Comparison of ENCODE assay signal across 8 mouse cellular contexts in the genomic region with DNA sequence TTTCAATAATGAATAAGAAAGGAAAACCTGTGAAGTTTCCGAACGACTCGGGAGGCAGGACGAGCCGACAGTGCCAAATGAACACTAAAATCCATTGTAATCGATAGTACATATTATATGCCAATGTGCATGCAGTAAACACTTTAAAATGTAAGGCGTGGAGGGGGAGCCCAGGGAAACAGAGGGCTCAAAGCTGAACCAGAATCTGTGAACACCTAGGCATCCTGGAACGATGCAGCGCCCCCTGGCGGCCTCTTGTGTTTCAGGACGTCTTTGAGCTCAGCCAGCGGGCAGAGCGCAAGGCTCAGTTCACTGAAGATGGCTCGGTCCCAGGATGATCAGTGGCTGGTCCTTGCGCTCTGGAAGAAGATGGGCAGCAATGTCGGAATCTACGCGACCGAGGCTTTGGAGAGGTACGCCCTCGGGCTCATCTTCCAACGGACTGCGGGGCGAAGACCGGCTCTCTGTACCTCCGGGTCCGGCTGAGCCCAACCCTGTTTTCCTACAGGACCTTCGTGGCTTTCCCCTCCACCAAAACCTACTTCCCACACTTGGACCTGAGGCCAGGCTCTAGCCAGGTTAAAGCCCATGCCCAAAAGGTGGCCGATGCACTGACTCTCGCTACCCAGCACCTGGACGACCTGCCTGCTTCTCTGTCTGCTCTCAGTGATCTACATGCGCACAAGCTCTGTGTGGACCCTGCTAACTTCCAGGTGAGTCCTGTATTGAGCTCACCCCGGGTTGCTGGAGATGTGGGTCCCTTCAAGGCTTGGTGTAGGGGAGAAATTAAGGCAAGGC. TPM values are rescaled to one million over a fixed set of nuclear protein-coding genes. Genes with fewer than 3 reads are reported as not detected.
DNase-seq lines count a peak whose midpoint lies in the region; ATAC-seq and TF ChIP-seq lines count a peak whose summit lies in the region.
"Not testable (repeated sequence)": the region's sequence is repeated elsewhere in the genome, so short reads cannot be mapped to it uniquely, and the experiment has no call there.

TSS of gene Hbq1b (plus strand) at position 271 of the 798 bp plus-strand sequence.

- H3K36me3 ChIP-seq in hindbrain, embryonic 15.5 days = not testable (repeated sequence)

- WGBS in hindbrain, embryonic 15.5 days = 22% methylated on average over 30 of the region's 33 CpGs

- CTCF ChIA-PET in Patski (lab: Charles Lee) = interaction anchor here (1.1 kb wide), 1 partner anchor 34 kb away, joined by 4 read pairs; no protein-coding TSS in a partner anchor

- H3K4me3 ChIP-seq in hindbrain, embryonic 15.5 days = peak within 1 kb of the TSS; percentile 33

- POLR2A ChIA-PET in Patski (lab: Charles Lee) = not testable (repeated sequence)

- ATAC-seq in Patski = peak; percentile 78
- peak; percentile 77 for ATAC-seq in hindbrain, embryonic 15.5 days (ENCODE audit: low FRiP score, low read depth)

- TF ChIP-seq CTCF in Patski (IDR thresholded peaks at IDR 0.05) = peak; percentile 73

- H3K4me2 ChIP-seq in hindbrain, embryonic 15.5 days = peak within 1 kb of the TSS; percentile 59

- in situ Hi-C loops in Patski (cut with MboI; ENCODE audit: low pct_unique_long_range_greater_than_20kb) = loop anchor here (5.0 kb wide), 1 partner anchor 105 kb away; no protein-coding TSS in a partner anchor

- H3K4me1 ChIP-seq in hindbrain, embryonic 15.5 days (replicated peaks) = not testable (repeated sequence)

- peaks cover 13% of the 10 kb centered on the region for H3K27me3 ChIP-seq in Patski
- not testable (repeated sequence) for H3K27me3 ChIP-seq in hindbrain, embryonic 15.5 days

- not testable (repeated sequence) for H3K27ac ChIP-seq in hindbrain, embryonic 15.5 days (replicated peaks)

- H3K9ac ChIP-seq in hindbrain, embryonic 15.5 days = not testable (repeated sequence)

- H3K9me3 ChIP-seq in hindbrain, embryonic 15.5 days = not testable (repeated sequence)

- DNase-seq in Patski (ENCODE audit: low read depth, low spot score) = not testable (repeated sequence)
- peak; percentile 85 to 86 for DNase-seq in cerebellum, postnatal 36 days
- peak; percentile 73 for DNase-seq in gastrocnemius, adult 18-20 months (ENCODE audit: low spot score)
- DNase-seq in left cerebral cortex, adult 11 months (ENCODE audit: low spot score) = peak; percentile 61
- peak; percentile 66 for DNase-seq in lung, postnatal 25 days (ENCODE audit: low spot score)
- peak; percentile 84 for DNase-seq in retina, embryonic 14.5 days (ENCODE audit: low spot score)
- peak; percentile 71 to 72 for DNase-seq in thymus, postnatal 36 days

RNA-seq across cellular contexts. Expression of gene Hbq1b, which starts in this region (rescaled TPM):
- polyA plus RNA-seq in Patski (2021) = not detected
- not detected for total RNA-seq in gastrocnemius, adult 18-20 months (2021)
- 0.51 and 0.95 TPM in 2 replicates for polyA plus RNA-seq in hindbrain, embryonic 15.5 days (2015; fragmentation: Nextera tagmentation; extraction: Ambion mirVana)

Comparison
In these comparisons a context has a peak if more than half of its experiments do, and no peak if none do; other contexts are left out.
1. Peak in ATAC-seq in Patski; RNA of the gene not detected or under 1 TPM.
2. Peak in DNase-seq in gastrocnemius, adult 18-20 months; RNA of the gene not detected or under 1 TPM.
3. Peak in ATAC-seq, H3K4me3 ChIP-seq and H3K4me2 ChIP-seq in hindbrain, embryonic 15.5 days; RNA of the gene not detected or under 1 TPM.